Mouse (Mus musculus) lung, adult 2 months (tissue): ENCODE measurements at regions not wholly inside any gene's neighbourhood (a gene's known extent, or its start where the extent isn't known, plus 50 kb on each side); places are given as distances from the start of the nearest gene placed in this dataset.

Experiments
- CTCF ChIP-seq: fragments of 200-500 bp; IDR thresholded peaks from 2 replicates; pipeline ENCODE4 v1.5.1; 2011; ENCODE audit warnings: mild to moderate bottlenecking, low read length, control low read depth; ENCODE audit not compliant: insufficient read depth
- POLR2A ChIP-seq: fragments of 200-500 bp; IDR thresholded peaks from 2 replicates; pipeline ENCODE4 v1.6.1; 2011; ENCODE audit warnings: low read depth, mild to moderate bottlenecking, control low read depth, low read length, borderline replicate concordance; ENCODE audit errors: extremely low read depth

DNA sequence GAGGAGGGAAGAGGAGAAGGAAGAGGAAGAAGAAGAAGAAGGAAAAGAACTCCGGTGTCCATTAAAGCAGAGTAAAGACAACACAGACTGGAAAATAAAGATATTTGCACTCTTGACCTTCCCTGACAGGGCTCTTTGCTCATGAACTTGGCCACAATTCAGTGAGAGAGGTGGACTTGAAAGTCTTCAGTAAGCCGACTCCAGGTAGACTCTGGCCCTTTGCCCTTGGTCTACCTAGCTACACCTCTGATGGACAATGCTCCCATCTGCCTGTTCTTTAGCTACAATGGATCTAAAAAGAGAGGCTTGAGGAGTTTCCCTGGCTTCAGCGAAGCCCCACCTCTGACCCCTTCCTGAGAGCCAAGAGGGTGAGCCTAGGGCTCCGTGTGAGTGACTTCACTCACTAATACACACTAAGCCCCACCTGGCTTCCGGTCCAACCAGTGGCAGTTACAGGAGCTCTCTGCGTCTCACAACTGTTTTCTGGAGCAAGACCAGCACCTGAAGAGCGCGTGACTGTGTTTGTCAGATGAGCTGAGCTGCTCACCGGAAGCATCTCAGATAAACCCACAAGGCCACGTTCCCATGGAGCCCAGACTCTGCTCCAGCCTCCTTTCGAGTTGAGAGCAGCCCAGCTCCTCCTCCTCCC, 132.4 kb downstream of the Inhbb start:
- TF ChIP-seq POLR2A: no peak
- no peak for TF ChIP-seq CTCF
